Mouse (Mus musculus) macrophage (primary cell): ENCODE results near the gene Ccz1. TPM values are rescaled to one million over a fixed set of nuclear protein-coding genes. Genes with fewer than 3 reads are reported as not detected.

ENCODE experiments used
- polyA plus RNA-seq: library from polyadenylated mRNA; stranded (reverse); fragments of 250-400 nt; gene quantifications from 3 replicates; pipeline ENCODE4 v1.2.4, GENCODE M21; 2018; ENCODE audit warnings: inconsistent platforms

Gene Ccz1
- polyA plus RNA-seq, 1 experiment from 2014 or later, result 66.0 TPM

Other genes starting within 250 kb of the Ccz1 start
- 23.3 to 44.5 TPM (median 29.3 TPM) in 3 replicates for gene Eif2ak1, start 197.1 kb downstream of the Ccz1 start, polyA plus RNA-seq
- gene Ankrd61, start 117.2 kb downstream of the Ccz1 start, polyA plus RNA-seq, result not detected in 3 replicates
- 10.0 to 30.0 TPM (median 28.9 TPM) in 3 replicates for gene Aimp2, start 105.0 kb downstream of the Ccz1 start, polyA plus RNA-seq
- 2.4 to 5.8 TPM (median 3.8 TPM) in 3 replicates for gene Pms2, start 104.9 kb downstream of the Ccz1 start, polyA plus RNA-seq
- 0.39 TPM in 1 of 3 replicates, not detected in the others for gene Gm42421, start 86.7 kb downstream of the Ccz1 start, polyA plus RNA-seq
- not detected in 3 replicates for gene Rsph10b, start 81.8 kb downstream of the Ccz1 start, polyA plus RNA-seq
- gene Ocm, start 11.8 kb upstream of the Ccz1 start, polyA plus RNA-seq, result not detected in 3 replicates
- 1.4 to 3.9 TPM (median 1.8 TPM) in 3 replicates for gene Lmtk2, start 85.6 kb upstream of the Ccz1 start, polyA plus RNA-seq
- not detected in 3 replicates for gene Bhlha15, start 175.4 kb upstream of the Ccz1 start, polyA plus RNA-seq
- 61.4 to 244 TPM (median 121 TPM) in 3 replicates for gene Tecpr1, start 208.7 kb upstream of the Ccz1 start, polyA plus RNA-seq
- gene Bri3, start 229.6 kb upstream of the Ccz1 start, polyA plus RNA-seq, result 238 to 490 TPM (median 271 TPM) in 3 replicates